Mouse (Mus musculus): ENCODE measurements around the gene Fermt1. TPM values are rescaled to one million over a fixed set of nuclear protein-coding genes. Genes with fewer than 3 reads are reported as not detected.

Gene Fermt1
- 13.7 and 17.6 TPM in 2 replicates for polyA plus RNA-seq (2012; rRNA removed)

GRCm38 (mm10) chr2:132945326-132946207 is at the start of gene Fermt1:
Gene Fermt1 (minus strand): TSS chr2:132945906.
- H3K27ac ChIP-seq (ENCODE audit: insufficient read depth, low read depth, low read length) = peak within 1 kb of the TSS; percentile 98
- peak; percentile 68 for DNase-seq
- WGBS = 2% methylated on average over 37 of the region's 37 CpGs
- TF ChIP-seq CTCF (conservative IDR thresholded peaks at IDR 0.05; ENCODE audit: insufficient read depth, insufficient read length, low read depth, low read length) = no peak
- no peak for TF ChIP-seq POLR2A (IDR thresholded peaks at IDR 0.05; ENCODE audit: low read depth, low read length)
- H3K4me1 ChIP-seq (ENCODE audit: control insufficient read depth, insufficient read depth, low read length) = no peaks in the 10 kb centered on the region; the same call in 1 of the 2 replicates
- H3K27me3 ChIP-seq (replicated peaks; ENCODE audit: control insufficient read depth, insufficient read depth, low read length) = no peaks in the 10 kb centered on the region
- no peaks in the 10 kb centered on the region for H3K36me3 ChIP-seq (ENCODE audit: control insufficient read depth, insufficient read depth, low read length)
- peak within 1 kb of the TSS; percentile 76 for H3K4me3 ChIP-seq (ENCODE audit: insufficient read depth, low read depth, low read length)

- Histone ChIP-seq H3K27me3 (replicated peaks; ENCODE audit: control insufficient read depth, insufficient read depth, low read length) (no peaks in the 10 kb centered on the region), H3K36me3 (ENCODE audit: control insufficient read depth, insufficient read depth, low read length) (no peaks in the 10 kb centered on the region), H3K27ac (ENCODE audit: insufficient read depth, low read depth, low read length) (no peak overlapping the region), H3K4me3 (ENCODE audit: insufficient read depth, low read depth, low read length) (no peak overlapping the region), H3K4me1 (ENCODE audit: control insufficient read depth, insufficient read depth, low read length) (no peaks in the 10 kb centered on the region)
- DNase-seq = no peak
- 49% methylated on average over 9 of the region's 9 CpGs for WGBS
- no peak for TF ChIP-seq CTCF (conservative IDR thresholded peaks at IDR 0.05; ENCODE audit: insufficient read depth, insufficient read length, low read depth, low read length)
Measured at GRCm38 (mm10) chr2:132992659-132993531, 47.2 kb upstream of the Fermt1 start.

- TF ChIP-seq POLR2A (IDR thresholded peaks at IDR 0.05; ENCODE audit: low read depth, low read length) = no peak
- no peak for TF ChIP-seq CTCF (conservative IDR thresholded peaks at IDR 0.05; ENCODE audit: insufficient read depth, insufficient read length, low read depth, low read length)
- Histone ChIP-seq H3K27me3 (replicated peaks; ENCODE audit: control insufficient read depth, insufficient read depth, low read length) (no peaks in the 10 kb centered on the region), H3K27ac (ENCODE audit: insufficient read depth, low read depth, low read length) (no peak overlapping the region), H3K4me1 (ENCODE audit: control insufficient read depth, insufficient read depth, low read length) (no peaks in the 10 kb centered on the region), H3K4me3 (ENCODE audit: insufficient read depth, low read depth, low read length) (no peak overlapping the region), H3K36me3 (ENCODE audit: control insufficient read depth, insufficient read depth, low read length) (no peaks in the 10 kb centered on the region)
- no peak for DNase-seq
- WGBS = 56% methylated on average over 11 of the region's 11 CpGs
Measured at GRCm38 (mm10) chr2:132989778-132990564, 44.3 kb upstream of the Fermt1 start.

GRCm38 (mm10) chr2:132973346-132973745 is 27.6 kb upstream of the Fermt1 start:
- H3K36me3 ChIP-seq (ENCODE audit: control insufficient read depth, insufficient read depth, low read length) = no peaks in the 10 kb centered on the region
- H3K27ac ChIP-seq (ENCODE audit: insufficient read depth, low read depth, low read length) = no peak overlapping the region
- no peak for DNase-seq
- TF ChIP-seq CTCF (conservative IDR thresholded peaks at IDR 0.05; ENCODE audit: insufficient read depth, insufficient read length, low read depth, low read length) (no peak), POLR2A (IDR thresholded peaks at IDR 0.05; ENCODE audit: low read depth, low read length) (no peak)
- H3K27me3 ChIP-seq (replicated peaks; ENCODE audit: control insufficient read depth, insufficient read depth, low read length) = no peaks in the 10 kb centered on the region
- no peaks in the 10 kb centered on the region for H3K4me1 ChIP-seq (ENCODE audit: control insufficient read depth, insufficient read depth, low read length)
- 80% methylated on average over 2 of the region's 2 CpGs for WGBS
- no peak overlapping the region for H3K4me3 ChIP-seq (ENCODE audit: insufficient read depth, low read depth, low read length)

GRCm38 (mm10) chr2:132970772-132971173 is 25.1 kb upstream of the Fermt1 start:
- no peaks in the 10 kb centered on the region for H3K36me3 ChIP-seq (ENCODE audit: control insufficient read depth, insufficient read depth, low read length)
- no peaks in the 10 kb centered on the region for H3K4me1 ChIP-seq (ENCODE audit: control insufficient read depth, insufficient read depth, low read length)
- no peaks in the 10 kb centered on the region for H3K27me3 ChIP-seq (replicated peaks; ENCODE audit: control insufficient read depth, insufficient read depth, low read length)
- H3K4me3 ChIP-seq (ENCODE audit: insufficient read depth, low read depth, low read length) = no peak overlapping the region
- peak; percentile 49 for DNase-seq
- 24% methylated on average over 4 of the region's 4 CpGs for WGBS
- no peak overlapping the region for H3K27ac ChIP-seq (ENCODE audit: insufficient read depth, low read depth, low read length)
- TF ChIP-seq CTCF (conservative IDR thresholded peaks at IDR 0.05; ENCODE audit: insufficient read depth, insufficient read length, low read depth, low read length) (0 out of 2 replicates have a peak, but pooled peaks have one; percentile 28), POLR2A (IDR thresholded peaks at IDR 0.05; ENCODE audit: low read depth, low read length) (no peak)

- H3K4me1 ChIP-seq (ENCODE audit: control insufficient read depth, insufficient read depth, low read length) = no peaks in the 10 kb centered on the region
- peak; percentile 80 for DNase-seq
- TF ChIP-seq CTCF (conservative IDR thresholded peaks at IDR 0.05; ENCODE audit: insufficient read depth, insufficient read length, low read depth, low read length) (no peak), POLR2A (IDR thresholded peaks at IDR 0.05; ENCODE audit: low read depth, low read length) (no peak)
- no peaks in the 10 kb centered on the region for H3K36me3 ChIP-seq (ENCODE audit: control insufficient read depth, insufficient read depth, low read length)
- H3K4me3 ChIP-seq (ENCODE audit: insufficient read depth, low read depth, low read length) = no peak overlapping the region
- H3K27me3 ChIP-seq (replicated peaks; ENCODE audit: control insufficient read depth, insufficient read depth, low read length) = no peaks in the 10 kb centered on the region
- no peak overlapping the region for H3K27ac ChIP-seq (ENCODE audit: insufficient read depth, low read depth, low read length)
- WGBS = 36% methylated on average over 1 of the region's 1 CpGs
Measured at GRCm38 (mm10) chr2:132957786-132958185, 12.1 kb upstream of the Fermt1 start.
